Mouse (Mus musculus): ENCODE results near the gene Prss35.

GRCm38 (mm10) chr9:86720227-86720626 lies 23.2 kb upstream of the Prss35 start:
- TF ChIP-seq CTCF (IDR thresholded peaks at IDR 0.05; ENCODE audit: extremely low read depth, insufficient read depth, low read length) (no peak), POLR2A (IDR thresholded peaks at IDR 0.05; ENCODE audit: extremely low read depth, insufficient read depth, low read length) (no peak)
